Mouse (Mus musculus) yolk sac, embryonic 10.5 days (tissue): Measurements from ENCODE around the gene Il13.

Source experiments
- DNase-seq: peaks from one replicate; pipeline ENCODE4 v3.0.0-alpha.2; 2017; ENCODE audit warnings: low spot score

The Il13 gene

DNA sequence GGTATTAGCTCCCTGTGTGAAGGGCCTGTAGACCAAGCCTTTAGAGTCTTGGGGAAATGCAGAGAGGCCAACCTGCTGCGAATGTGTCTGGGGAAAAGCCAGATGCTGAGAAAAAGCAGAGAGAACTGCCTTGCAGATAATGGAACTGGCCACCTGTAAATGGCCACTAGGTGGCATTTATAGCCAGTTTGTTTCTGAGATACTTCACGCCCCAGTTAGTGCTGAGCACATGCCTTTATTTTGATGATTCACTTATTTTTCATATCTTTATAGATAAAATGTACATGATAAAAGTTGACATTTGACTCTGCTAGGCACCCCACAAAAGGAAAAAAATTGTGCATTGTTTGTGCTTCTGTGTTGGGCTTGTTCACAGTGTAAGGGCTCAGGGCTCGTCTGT, 49.7 kb downstream of the Il13 start:
- no peak for DNase-seq

DNA sequence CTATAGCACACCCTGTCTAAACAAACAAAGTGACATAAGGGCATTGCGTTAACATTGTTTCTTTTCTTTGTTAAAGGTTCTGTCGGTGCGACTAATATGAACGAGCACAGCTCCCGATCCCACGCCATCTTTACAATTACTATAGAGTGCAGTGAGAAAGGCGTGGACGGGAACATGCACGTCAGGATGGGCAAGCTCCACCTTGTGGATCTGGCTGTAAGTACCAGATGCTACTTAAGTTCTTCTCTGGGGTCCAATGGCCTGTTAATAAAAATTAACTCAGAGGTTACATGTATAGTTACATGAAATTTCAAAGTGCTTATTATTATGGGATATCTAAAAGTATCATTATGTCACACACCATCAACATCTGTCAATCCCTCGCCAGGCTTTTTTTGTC, 51.4 kb downstream of the Il13 start:
- DNase-seq = no peak
